Mouse (Mus musculus): ENCODE measurements around the gene Senp5. TPM values are rescaled to one million over a fixed set of nuclear protein-coding genes. Genes with fewer than 3 reads are reported as not detected.
A peak's percentile ranks its signal among the peaks of the same experiment; 100 is the strongest.

The Senp5 gene
- polyA plus RNA-seq, 2 experiments from 2014 or later = 9.4 to 9.5 TPM

DNA sequence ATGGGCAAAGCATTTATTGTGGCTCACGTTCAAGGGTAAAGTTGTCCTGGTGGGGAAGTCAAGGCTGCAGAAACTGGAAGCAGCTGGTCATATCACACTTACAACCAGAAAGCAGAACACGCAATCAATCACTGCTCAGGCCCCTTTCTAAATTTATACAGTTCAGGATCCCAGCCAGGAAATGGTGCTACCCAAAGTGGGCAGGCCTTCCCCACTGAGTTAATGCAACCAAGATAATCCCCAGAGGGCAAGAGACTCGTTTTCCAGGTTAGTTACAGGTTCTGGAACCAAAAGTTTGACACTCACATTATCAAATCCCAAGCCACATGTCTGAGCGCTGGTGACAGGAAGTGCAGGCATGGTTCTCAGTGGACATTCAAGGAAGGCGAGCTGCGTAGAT lies 64.2 kb downstream of the Senp5 start:
- ATAC-seq = no peak

DNA sequence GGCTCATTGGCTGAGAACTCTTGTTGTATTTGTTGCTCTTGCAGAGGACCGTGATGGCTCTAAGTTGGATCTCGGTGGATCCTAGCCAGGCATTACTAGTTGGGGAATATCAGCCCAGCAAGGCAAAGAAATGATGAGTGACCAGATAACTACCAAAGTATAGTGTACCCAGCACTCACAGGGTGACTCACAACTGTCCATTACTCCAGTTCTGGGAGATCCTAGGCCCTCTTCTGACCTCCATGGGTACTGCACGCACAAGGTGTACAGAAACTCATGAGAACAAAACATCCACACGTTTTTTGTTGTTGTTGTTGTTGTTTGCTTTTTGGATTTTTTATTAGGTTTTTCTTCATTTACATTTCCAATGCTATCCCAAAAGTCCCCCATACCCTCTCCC lies 66.5 kb downstream of the Senp5 start:
- no peak for ATAC-seq

DNA sequence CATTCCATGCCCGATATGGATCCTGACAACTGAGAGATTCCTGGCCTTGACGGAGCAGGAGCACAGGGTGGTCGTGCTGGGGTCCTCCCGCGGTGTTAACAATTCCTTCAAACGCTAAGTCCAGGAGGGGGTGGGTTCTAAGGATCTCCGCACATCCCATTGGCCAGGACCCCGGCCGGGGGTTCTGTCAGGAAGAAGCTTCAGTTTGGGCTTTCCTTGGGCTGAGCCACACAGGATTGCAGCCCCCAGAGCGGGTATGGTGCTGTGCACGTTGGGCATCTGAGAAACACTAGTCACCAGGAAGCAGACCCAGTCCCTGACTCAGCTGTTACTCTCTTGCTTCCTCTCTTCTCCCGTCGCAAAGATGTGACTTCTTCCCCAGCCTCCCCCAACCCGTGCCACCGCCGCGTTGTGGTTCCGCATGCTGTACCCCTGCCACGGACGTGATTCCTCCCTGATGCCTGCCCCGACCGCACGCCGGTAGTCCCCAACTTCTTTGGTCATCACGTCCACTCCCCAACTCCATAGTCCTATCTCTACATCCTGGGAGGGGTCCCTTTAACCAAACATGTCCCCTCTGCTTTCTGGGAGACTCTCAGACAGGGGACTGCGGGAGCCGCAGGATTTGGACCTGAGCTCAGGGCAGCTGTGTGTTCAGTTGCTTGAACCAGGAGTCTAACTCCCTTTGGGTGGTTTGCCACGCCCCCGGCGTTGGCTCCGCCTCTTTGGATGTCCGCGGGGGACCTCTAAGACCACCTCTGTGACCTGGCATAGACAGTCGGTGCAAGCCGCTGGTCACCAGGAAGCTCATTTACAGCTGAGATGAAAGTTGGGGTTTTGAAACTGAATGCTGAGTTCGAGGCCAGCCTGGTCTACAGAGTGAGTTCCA lies 67.8 kb downstream of the Senp5 start:
- ATAC-seq = peak; percentile 42

DNA sequence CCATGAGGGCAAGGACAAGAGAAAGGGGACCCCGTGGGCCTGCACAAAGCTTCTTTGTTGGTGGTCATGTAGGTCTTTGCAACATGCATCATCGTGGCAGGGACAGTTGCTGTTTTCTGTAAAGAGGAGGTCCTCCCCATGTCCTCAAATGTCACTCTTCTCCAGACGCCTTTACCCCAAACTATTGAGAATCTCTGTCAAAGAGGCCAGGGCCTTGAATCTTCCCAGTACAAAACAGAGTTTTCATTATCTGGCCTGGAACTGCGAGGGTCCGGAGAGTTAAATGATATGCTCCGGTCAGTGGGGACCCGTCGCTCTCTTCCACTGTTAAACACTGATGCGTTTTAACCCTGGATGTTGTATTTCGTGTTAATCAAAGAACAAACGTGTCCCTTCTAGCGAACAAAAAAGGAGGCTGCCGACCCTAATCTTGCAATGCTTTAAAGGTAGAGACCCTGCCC lies 68.5 kb downstream of the Senp5 start:
- ATAC-seq = no peak

DNA sequence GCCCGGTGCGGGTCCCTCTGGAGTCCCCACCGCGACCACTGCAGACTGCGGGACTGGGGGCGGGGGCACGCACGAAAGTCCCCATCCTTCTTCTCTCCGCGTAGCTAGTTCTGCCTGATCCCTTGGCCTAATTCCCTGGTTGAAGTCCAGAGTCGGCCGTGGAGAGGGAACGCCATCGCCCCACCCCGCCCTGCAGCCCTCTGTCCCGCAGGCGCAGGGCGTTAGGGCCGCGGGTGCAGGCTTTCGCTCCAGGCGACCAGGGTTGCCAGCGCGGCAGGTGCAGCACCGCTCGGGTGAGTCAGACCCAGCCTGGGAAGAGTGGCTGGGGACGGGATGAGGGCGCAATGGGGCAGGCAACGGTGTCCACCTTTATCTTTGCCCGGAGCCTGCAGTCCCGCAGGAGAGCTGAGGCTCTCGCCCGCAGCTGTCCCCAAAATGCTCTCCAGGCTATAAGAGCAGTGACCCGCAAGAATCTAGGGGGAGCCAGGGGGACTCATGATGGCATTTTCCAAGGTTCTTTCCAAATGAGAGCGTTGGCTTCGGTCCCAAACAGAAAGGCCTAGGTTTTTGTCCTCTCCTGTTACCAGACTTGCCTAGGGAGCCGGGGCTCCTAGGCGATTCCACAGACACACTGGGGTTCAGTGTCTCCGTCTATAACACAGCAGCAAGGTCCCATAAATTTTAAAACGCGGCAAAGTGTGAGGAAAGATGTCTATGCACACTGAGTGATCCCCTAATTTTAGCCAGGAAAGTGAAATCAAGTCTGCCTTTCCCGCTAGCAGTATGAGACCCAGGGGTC lies 69.1 kb downstream of the Senp5 start, which contains the start of gene Pigz:
Gene Pigz, plus strand, starts transcription at position 101 of the 799 bp plus-strand sequence.
- ATAC-seq = no peak

DNA sequence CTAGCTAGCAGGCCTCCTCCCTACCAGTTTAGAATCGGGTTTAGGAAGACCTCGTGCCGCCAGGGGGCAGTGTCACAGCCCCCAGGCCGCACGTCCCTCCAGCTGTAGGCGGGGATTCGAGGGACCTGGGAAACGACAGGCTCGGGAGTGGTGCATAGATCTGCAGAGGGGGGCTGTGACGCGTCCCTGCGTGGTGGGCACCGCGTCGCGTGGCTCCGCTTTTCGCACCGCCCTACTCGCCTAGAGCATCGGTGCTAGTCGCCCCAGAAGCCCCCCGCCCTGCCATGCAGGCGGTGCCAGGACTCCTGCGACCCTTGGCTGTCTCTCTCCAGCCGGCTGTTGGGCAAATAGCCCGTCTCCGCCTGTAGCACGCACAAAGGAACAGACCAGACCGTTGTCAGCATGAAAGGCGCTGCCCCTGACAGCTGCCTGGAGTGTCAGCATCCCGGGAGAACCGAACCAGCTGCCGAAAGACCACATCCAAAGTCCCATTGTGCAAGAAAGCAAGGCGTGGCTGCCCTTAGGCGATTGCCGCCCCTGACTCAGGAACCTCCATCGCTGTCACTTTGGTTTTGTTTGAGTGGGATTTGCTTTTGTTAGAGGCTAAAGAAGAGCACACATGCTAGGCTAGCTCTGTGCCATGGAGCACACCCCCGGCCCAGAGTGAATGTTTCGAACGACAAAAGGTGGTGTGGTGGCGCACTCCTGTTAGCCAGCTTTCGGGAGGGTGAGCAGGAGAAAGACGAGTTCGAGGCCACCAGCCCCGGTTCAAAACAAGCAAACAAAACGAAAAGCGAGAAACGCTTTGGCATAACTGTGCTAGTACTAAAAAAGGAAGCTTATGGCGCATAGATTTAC lies 70.0 kb downstream of the Senp5 start:
- peak; percentile 51 for ATAC-seq

DNA sequence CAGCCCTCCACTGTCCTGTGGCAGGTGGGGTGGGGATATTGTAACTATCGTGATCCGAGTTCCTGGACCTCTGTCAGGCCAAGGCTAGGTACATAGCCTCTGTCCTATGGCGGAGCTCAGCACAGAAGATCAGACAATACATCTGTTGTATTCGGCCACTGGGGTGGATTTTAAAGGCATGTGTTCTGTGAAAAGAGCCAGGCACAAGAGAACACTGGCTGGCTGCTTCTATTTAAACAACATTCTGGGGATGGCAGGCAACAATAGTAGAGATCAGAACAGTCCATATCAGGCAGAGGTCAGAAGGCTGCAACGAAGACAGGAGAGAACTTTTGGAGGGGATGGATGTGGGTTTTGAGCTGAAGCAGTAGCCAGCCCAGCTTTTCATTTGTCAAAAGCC lies 70.8 kb downstream of the Senp5 start:
- no peak for ATAC-seq

DNA sequence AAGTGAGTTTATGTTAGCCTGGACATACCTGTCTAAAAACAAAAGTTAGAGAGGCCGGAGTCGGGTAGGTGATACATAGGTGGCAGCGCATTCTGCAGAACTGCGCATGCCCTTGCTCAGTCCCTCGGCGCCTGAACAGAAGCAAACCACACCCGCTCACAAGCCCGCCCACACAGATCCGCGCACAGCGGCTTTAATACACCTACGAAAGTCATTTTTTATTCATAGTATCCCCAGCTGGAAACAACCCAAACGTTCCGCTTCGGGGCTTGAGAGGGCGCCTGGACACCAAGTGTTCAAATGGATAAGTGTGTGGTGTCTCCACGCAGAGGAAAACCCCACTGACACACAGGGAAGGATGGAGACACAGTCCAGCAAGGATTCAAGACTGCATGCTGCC lies 71.8 kb downstream of the Senp5 start:
- peak; percentile 15 for ATAC-seq

DNA sequence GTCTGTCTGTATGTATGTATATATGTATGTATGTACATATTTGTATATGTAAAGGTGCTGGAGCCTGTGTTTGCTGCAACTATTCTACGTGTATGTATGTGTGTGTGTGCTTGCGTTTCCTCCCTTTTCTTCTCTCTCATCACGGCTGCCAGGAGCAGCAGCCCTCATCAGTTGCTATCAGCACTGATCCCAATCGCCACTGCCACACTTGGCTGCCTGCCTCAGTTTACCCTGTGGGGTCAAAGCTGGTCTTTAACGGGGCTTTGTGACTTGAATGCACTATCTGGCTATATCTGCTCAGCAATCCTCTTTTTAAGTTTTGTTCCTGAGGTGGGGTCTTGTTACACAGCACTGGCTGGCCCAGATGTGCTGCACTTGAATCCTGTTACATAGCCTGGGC lies 75.7 kb downstream of the Senp5 start:
- ATAC-seq = no peak

DNA sequence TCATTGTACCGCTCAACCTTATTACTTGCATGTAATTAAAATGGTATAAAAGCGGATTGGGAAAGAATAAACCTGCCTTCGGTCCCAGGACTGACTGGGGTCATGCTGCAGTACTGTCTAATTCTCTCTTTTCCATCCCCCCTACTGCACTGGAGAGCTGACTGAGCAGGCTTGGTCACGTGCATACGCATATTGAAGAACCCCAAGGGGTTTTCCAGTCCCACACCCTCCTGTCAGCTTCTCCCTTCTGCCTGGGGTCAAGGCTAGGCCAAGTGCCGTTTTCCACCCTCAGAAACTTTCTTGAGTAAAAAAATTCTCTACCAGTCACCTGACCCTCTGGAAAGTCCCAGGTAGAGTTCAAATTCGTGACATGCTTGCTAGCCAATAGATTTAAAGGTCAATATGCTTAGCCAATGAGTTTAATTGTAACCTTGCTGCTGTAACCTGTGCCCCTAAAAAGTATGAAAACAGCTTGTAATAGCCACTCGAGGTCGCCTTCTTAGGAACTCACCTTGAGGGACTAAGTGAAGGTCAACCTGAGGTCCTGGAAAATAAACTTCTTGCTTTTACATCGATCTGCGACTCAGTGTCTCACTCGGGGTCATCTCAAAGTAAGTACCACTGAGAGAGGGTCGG lies 76.4 kb downstream of the Senp5 start:
- peak; percentile 49 for ATAC-seq

DNA sequence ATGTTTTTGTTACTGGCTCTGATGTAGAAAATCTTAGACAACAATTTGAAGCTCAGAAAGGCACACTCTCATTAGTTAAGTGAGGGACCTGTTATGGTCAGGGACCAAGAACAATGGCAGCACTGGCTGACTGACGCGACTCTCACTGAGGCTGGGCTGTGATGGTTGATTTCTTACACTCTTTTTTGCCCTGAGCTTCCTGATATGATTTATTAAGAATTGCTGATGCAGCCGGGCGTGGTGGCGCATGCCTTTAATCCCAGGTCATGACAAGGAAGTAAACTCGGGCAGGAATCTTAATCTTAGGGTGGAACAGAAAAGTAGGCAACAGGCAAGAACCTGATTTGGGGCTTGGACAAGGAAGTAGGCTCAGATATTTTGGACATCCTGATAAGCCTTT lies 77.0 kb downstream of the Senp5 start:
- no peak for ATAC-seq

DNA sequence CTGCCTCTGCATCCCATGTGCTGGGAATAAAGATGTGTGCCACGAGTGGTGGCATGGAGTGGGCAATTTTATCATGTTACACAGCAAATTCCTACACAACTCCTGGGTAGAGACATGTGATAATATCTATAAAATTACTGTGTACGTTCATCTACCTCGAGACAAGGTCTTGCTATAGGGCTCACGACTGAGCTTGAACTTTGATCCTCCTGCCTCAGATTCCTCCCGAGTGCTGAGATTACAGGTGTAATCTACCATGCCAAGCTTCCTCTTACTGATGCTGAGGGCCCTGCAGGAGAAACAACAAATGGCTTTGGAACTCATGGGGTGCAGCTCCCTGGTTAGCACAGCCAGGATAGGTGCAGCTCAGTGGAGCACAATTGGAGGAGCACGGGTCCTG lies 78.7 kb downstream of the Senp5 start:
- no peak for ATAC-seq

DNA sequence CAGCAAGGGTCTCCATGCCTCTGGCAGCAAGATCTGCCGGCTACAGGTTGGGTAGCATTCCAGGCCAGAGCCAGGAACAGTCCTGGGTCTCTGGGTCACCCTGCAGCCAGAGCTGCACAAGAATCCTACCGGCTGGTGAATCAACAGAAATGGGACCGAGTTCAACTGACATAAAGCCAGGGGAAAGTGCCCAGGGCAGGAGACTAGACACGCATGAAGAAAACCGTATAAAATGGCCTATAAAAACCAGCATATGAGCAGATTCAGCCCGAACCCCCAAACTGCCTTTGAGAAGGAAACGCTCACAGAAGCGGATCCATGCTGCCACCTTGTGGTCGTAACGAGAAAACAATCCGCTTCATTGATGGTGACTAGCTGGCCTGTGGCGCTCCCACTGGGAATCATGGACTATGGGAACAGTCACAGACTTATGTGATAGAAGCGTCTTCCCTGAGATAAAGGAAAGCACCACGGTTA lies 84.8 kb downstream of the Senp5 start:
- ATAC-seq = no peak

DNA sequence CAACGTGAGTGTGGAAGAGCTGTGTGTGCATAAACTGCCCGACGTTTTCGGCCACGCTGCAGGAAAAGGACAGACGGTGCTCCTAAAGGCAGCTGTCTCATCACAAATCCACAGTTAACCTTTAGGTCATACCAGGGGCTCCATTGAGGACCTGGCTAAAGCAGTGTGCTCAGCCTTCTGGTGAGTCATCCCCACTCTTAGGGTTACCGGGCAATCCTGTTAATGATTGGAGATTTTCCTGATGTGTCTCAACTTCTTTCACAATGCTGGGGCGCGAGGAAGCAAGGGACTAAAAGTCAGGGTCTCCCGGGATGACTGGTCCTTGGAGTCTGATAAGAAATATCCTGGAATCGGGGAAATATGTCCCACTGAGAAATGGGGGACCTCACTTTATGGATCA lies 85.3 kb downstream of the Senp5 start:
- ATAC-seq = no peak

DNA sequence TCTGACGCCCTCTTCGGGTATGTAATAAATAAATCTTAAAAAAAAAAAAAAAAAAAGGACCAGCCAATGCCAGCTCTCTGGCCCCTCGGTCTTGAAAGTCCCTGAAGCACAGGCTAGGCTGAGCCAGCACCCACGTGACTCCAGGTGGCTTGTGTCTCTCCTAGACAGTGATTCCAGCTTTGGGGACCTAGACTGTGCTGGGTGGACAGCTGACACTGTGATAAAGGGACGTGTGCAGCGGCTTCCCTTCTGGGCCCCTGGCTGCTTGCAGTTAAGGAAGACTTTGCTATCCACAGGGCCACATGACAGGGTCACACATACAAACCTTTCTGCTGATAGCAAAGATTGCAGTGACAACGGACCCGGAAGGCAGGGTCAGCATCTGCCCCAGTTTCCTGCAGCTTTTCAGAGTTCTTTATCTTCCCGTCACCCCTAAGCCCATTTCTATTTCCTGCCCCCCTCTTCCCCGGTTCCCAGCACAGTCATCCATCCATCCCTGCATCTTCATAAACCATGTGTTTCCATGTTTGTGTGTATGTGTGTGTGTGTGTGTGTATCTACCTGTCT lies 92.7 kb downstream of the Senp5 start:
- no peak for ATAC-seq

Other genes starting within 250 kb of the Senp5 start
- gene Meltf, start 124.5 kb downstream of the Senp5 start, polyA plus RNA-seq (2017; shearing (Covaris generic)) = not detected
- under 1 TPM; 0.44 to 0.64 TPM for gene Pigz, start 69.4 kb downstream of the Senp5 start, polyA plus RNA-seq (2017; shearing (Covaris generic))
- gene 0610012G03Rik, start 54.8 kb downstream of the Senp5 start, polyA plus RNA-seq (2017; shearing (Covaris generic)) = 1 to 10 TPM; 5.5 to 7.3 TPM
- 10 to 100 TPM; 32.3 to 38.7 TPM for gene Ncbp2, start 54.8 kb downstream of the Senp5 start, polyA plus RNA-seq (2017; shearing (Covaris generic))
- 10 to 100 TPM; 67.6 to 72.8 TPM for gene Pak2, start 76.1 kb upstream of the Senp5 start, polyA plus RNA-seq (2017; shearing (Covaris generic))
- 100 to 1,000 TPM; 138 to 151 TPM for gene Pigx, start 96.5 kb upstream of the Senp5 start, polyA plus RNA-seq (2017; shearing (Covaris generic))
- gene Cep19, start 96.5 kb upstream of the Senp5 start, polyA plus RNA-seq (2017; shearing (Covaris generic)) = 10 to 100 TPM; 35.3 to 39.2 TPM
- 10 to 100 TPM; 65.3 to 71.7 TPM for gene Nrros, start 162.3 kb upstream of the Senp5 start, polyA plus RNA-seq (2017; shearing (Covaris generic))
- gene Bex6, start 176.5 kb upstream of the Senp5 start, polyA plus RNA-seq (2017; shearing (Covaris generic)) = not detected
- 1 to 10 TPM; 3.5 to 4.2 TPM for gene Fbxo45, start 243.9 kb upstream of the Senp5 start, polyA plus RNA-seq (2017; shearing (Covaris generic))
- 10 to 100 TPM; 12.5 to 16.2 TPM for gene Wdr53, start 243.9 kb upstream of the Senp5 start, polyA plus RNA-seq (2017; shearing (Covaris generic))